Mouse (Mus musculus) spleen, adult 2 months (tissue): ENCODE data around the gene Dut.

Source experiments
- CTCF ChIP-seq: fragments of 200-500 bp; IDR thresholded peaks from 2 replicates; pipeline ENCODE4 v1.5.1; 2011; ENCODE audit warnings: mild to moderate bottlenecking, inconsistent platforms; ENCODE audit not compliant: insufficient read depth, insufficient read length, insufficient replicate concordance; ENCODE audit errors: extremely low read depth
- POLR2A ChIP-seq: fragments of 200-500 bp; IDR thresholded peaks from 2 replicates; pipeline ENCODE4 v1.6.1; 2011; ENCODE audit warnings: low read depth, low read length, inconsistent platforms

DNA sequence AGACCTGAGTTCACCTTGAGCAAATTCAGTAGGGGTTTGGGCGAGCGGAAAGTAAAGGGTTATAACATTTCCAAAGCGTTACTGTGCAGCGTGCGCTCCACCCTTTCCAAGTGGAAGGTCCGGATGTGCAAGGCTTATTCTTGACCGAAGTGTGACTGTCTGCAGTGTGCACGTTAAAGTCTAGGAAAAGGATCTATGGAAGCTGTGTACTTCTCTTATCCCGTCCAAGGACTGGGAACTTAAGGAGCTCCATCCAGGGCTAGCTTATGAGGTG is 909 bp downstream of the Dut start:
- TF ChIP-seq POLR2A, result no peak
- TF ChIP-seq CTCF, result no peak
